Mouse (Mus musculus) myocyte (in vitro differentiated cells): ENCODE results near the gene Slc25a29.

Source experiments
- E2F4 ChIP-seq: IDR thresholded peaks from one replicate; pipeline ENCODE4 v1.6.1; 2011; ENCODE audit warnings: mild to moderate bottlenecking, control low read depth, moderate library complexity; ENCODE audit not compliant: insufficient read depth
- POLR2A ChIP-seq: IDR thresholded peaks from one replicate; pipeline ENCODE4 v1.6.1; 2011; ENCODE audit warnings: low read depth, mild to moderate bottlenecking, control low read depth, moderate library complexity; ENCODE audit not compliant: insufficient read length
- POLR2AphosphoS2 ChIP-seq: IDR thresholded peaks from one replicate; pipeline ENCODE4 v1.6.1; 2011; ENCODE audit warnings: low read depth, control low read depth; ENCODE audit not compliant: insufficient read length

DNA sequence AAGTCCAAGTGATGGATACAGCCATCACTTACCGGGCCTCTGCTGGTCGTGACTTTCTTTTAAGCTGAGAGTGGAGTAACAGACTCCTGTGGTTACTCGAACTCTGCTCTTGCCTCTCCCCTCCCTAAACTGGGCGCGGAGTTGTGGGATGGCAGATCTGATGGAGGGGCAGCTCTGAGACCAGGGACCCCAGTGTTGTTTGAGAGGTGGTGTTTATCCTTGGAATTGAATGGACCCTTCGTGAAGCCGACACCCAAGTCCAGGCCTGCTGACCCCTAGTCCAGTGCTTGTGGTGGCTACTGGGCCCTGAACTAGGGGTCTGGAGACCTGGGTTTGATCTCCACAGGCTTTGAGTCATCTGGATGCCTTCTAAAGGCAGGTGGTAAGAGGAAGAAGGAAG, 1.0 kb upstream of the Slc25a29 start:
- TF ChIP-seq POLR2AphosphoS2 (no peak), POLR2A (no peak), E2F4 (no peak)
